Mouse (Mus musculus) frontal cortex, adult (tissue): ENCODE results near the gene Gm28053.

Experiments
- ATAC-seq: cut with Nextera tagmentation; 2 replicates; pipeline ENCODE4 v1.9.2; 2017; ENCODE audit warnings: mild to moderate bottlenecking, moderate library complexity, mixed read lengths; ENCODE audit not compliant: low TSS enrichment

The Gm28053 gene

GRCm38 (mm10) chr6:48692962-48693361, 25.4 kb upstream of the Gm28053 start:
- no peak for ATAC-seq

DNA sequence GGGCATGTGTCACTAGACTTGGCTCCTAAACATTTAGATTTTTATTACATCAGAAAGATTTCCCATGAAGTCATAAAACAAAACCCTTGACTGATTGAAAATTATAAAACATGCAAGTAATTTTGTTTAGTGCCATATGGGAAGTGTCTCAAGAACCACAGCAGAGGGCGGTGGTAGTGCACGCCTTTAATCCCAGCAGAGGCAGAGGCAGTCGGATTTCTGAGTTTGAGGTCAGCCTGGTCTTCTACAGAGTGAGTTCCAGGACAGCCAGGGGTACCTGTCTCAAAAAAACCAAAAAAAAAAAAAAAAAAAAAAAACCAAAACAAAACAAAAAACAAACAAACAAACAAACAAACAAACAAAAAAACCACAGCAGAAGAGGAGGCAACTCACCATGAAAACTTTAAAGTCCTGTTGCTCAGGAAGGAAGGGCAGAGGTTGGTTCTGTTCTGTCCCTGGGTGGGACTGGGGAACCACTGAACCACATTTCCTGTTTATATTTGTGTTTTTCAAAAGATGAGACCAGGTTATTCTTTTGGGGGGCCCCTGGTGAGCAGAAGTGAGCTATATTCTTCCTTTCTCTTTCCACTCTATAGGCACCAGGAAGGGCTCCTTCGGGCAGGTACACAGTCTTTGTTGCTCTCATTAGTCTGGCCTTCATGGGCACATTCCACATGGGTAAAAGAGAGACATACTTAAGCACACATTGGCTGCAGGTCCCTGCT, 21.4 kb upstream of the Gm28053 start:
- no peak for ATAC-seq

- no peak for ATAC-seq
These were observed 20.9 kb upstream of the Gm28053 start for GRCm38 (mm10) chr6:48697555-48697930.

DNA sequence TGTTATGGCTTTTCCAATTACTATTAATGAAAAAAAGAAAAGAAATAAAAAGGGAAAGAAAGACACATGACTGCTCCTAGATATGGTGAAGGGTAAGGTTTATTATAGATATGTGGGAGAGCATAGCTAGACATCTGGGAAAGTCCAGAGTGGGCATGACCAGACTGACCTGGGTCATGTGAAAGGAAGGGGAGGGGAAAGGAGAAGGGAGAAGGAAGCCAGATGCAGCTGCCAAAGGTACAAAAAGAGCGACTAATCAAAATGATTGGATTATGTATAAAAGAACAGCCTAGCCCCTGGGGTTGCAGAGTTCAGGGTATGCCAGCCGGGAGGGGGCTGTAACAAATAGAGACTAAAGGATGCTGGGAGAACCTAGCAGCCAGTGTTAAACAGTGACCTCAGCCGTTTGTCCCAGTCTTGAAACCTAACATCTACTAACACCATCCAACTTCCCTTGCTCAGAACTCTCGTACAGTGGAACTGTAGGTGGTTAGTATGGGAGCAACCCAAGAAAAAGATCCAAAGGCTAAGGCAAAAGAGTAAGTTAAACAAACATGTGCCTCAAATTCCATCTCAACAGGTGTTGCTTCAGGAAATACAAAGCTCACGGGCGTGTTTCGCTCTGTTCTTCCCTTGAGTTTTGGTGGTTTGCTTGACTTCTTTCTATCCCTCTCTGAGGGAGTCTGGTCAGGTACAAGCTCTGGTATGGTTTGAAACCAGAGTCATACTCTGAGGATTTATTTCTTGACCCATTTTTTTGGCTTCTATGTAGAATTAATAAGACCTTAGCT, 20.1 kb upstream of the Gm28053 start:
- ATAC-seq: no peak

- no peak for ATAC-seq
These were observed 19.5 kb upstream of the Gm28053 start for GRCm38 (mm10) chr6:48698888-48699287.

DNA sequence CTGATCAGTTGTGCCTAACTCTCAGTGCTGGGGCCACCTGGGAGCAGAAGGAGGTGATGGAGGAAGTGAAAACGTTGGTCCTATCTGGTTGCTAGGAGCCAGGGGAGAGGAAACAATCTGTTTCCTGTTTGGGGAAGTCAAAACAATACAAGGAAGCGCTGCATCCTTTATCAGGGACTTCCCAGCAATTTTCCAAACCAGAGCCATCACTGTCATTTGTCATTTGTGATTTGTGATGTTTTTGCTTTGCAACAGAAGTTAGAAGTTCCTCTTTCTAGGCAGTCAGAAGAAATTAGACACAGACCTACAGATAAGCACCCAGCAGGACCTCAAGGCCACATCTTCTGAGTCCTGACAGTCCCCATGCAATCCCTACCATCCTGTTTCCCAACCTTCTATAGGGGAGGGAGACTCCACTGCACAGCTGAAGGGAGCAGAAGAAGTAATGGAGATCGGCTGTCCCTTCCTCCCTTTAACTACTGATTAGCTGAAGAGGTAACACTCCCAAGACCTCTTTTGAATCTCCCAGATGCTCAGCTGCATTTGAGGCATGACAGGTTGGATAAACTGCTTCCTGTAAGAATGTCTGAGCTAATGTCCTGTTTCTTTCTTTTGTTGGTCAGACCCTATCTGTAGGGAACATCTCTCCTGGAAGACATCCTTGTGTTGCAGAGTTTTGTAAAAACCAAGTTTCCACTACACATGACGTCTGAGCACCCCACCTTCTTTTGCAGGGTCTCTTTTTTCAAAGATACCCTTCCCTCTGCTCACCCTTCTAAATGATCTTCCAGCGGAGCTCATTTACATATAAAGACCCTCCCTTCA, 17.9 kb upstream of the Gm28053 start:
- ATAC-seq: no peak

DNA sequence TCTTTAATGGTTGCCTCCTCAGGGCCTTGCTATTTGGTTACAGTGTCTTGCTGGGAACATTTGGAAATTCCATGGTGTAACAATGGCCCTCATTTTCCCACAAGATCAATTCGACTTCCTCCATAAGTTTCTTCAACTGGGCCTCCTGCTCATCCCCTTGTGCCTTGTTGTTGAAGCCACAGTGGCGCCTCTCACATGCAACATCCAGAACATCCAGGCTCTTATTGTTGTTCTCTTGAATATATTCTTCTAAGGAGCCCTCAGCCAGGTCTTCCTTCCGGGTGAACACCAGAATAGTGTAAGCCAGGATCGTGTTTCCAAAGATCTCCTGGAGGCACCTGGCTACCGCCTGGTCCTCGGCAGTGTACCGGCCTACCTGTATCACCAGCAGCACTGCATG, 16.3 kb upstream of the Gm28053 start:
- ATAC-seq: no peak

DNA sequence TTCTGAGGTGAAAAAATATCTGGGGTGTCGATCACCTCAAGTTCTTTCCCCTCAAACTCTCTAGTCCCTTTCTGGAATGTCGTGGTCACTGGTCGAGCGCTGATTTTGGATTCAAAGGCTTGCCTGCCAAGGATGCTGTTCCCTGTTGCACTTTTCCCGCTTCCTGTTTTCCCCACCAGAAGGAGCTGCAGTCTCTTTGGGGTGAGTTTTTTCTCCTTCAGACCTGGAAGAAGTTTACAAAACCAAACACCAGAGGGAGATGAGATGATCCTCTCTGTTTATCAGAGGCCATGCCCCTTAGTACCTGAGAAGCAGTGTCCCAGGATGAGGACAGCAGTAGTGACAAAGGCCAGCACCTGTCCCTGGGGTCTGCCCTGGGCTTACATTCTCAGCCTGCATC, 15.8 kb upstream of the Gm28053 start:
- no peak for ATAC-seq

DNA sequence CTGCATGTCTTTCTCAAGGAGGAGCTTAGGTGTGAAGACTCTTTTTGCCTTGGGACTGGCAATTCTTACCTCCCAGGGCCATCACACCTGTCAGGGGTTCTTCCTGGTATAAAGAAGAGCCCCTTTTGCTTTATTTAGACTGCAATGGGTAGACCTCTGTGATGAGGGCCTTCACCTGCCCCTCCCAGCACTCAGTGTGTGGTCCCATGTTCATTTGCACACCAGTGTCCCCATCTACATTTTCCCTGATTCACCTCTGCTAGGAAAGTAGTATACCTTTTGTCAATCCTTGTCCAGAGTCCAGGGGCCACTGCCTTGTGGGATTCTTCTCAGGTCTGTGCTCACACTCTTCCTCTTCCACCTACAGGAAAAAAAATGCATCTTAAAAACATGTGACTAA, 14.3 kb upstream of the Gm28053 start:
- ATAC-seq: no peak

GRCm38 (mm10) chr6:48706130-48706529, 12.3 kb upstream of the Gm28053 start:
- ATAC-seq: no peak

GRCm38 (mm10) chr6:48720326-48720725, 1.9 kb downstream of the Gm28053 start:
- ATAC-seq: no peak

- no peak for ATAC-seq
These were observed 5.1 kb downstream of the Gm28053 start for GRCm38 (mm10) chr6:48723468-48723867.

DNA sequence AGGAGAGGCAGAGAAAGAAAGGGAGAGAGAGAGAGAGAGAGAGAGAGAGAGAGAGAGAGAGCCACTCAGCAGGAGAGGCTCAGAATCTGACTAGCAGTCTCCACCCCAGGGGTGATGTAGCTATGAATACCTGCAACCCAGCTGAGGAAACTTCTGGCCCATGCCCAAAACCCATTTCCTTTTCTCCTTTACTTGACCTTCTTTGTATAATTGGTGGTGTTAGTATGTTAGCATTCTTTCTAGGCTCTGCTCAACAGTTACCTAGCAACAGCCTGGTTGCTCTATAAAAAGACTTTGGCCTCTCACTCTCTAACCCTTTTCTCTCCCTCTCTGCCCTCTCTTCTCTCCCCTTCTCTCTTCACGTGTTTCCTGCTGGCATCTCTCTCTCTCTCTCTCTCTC, 7.1 kb downstream of the Gm28053 start:
- ATAC-seq: no peak; the same call in 1 of the 2 replicates

GRCm38 (mm10) chr6:48727761-48728160, 9.4 kb downstream of the Gm28053 start:
- ATAC-seq: no peak

- ATAC-seq: no peak
These were observed 14.5 kb downstream of the Gm28053 start for GRCm38 (mm10) chr6:48732864-48733304.

GRCm38 (mm10) chr6:48733660-48734059, 15.3 kb downstream of the Gm28053 start:
- ATAC-seq: no peak

- no peak for ATAC-seq
These were observed 18.6 kb downstream of the Gm28053 start for GRCm38 (mm10) chr6:48737053-48737452.

GRCm38 (mm10) chr6:48737688-48738087, 19.3 kb downstream of the Gm28053 start:
- no peak for ATAC-seq

GRCm38 (mm10) chr6:48738961-48739779, 20.8 kb downstream of the Gm28053 start, which contains the start of gene Gimap1:
Gene Gimap1 (plus strand): TSS chr6:48739054.
- no peak for ATAC-seq

DNA sequence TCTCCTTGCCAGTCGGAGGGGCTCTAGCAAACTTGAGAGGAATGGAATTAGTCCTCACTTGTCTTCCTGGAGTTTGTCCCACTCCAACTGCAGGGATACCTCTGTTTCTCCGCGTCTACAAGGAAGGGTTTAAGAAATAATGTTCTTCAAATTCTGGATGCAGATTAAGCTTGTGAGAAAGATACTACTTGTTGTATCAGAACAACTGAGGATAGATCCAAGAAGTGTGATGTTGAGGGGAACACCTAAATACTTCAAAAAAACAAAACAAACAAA, 21.3 kb downstream of the Gm28053 start:
- no peak for ATAC-seq

DNA sequence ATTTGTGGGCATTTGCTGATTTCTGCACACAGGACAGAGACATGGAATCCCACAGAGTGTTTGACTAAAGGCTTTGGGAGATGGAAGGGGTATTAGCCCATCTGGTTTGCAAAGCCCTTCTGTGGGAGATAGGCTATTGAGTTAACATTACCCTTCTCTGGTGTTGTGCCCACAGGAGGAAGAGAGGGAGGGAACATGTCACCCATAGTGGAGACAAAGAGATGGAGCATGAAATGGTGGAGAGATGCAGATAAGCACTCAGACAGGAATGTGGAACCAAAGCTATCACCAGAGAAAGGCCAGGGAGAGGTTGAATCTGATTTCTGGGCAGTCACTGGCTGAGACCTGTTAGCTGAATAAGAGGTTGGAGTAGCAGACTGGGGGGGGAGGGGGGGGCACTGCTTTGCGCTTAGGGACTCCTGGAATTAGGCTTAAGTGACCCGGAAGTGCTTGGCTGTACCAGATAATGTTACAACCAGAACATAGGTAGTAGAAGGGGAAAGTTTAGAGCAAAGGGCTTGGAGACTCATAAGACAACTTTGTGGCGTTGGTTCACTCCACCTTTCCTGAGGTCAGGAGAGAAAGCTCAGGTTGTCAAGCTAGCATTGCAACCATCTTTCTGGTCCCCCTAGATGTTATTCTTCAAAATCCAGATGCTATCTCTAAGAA, 22.2 kb downstream of the Gm28053 start:
- no peak for ATAC-seq
